Mouse (Mus musculus): Measurements from ENCODE around the gene Zfp536. TPM values are rescaled to one million over a fixed set of nuclear protein-coding genes. Genes with fewer than 3 reads are reported as not detected.

Gene Zfp536
- polyA plus RNA-seq, 1 experiment from 2014 or later = 4.3 TPM

GRCm38 (mm10) chr7:37548805-37549204 lies 224.6 kb downstream of the Zfp536 start:
- no peaks in the 10 kb centered on the region for H3K36me3 ChIP-seq
- no peaks in the 10 kb centered on the region for H3K27me3 ChIP-seq (replicated peaks)
- H3K4me2 ChIP-seq = no peak overlapping the region
- H3K9ac ChIP-seq = no peak overlapping the region
- 62% methylated on average over 15 of the region's 15 CpGs for WGBS
- no peaks in the 10 kb centered on the region for H3K9me3 ChIP-seq
- no peaks in the 10 kb centered on the region for H3K4me1 ChIP-seq
- ATAC-seq (ENCODE audit: extremely low read depth, insufficient number of reproducible peaks, low FRiP score, low TSS enrichment) = no peak
- H3K27ac ChIP-seq (replicated peaks) = no peak overlapping the region
- H3K4me3 ChIP-seq = no peak overlapping the region

- H3K4me1 ChIP-seq = no peaks in the 10 kb centered on the region
- no peaks in the 10 kb centered on the region for H3K9me3 ChIP-seq
- WGBS = 43% methylated on average over 6 of the region's 6 CpGs
- no peaks in the 10 kb centered on the region for H3K27me3 ChIP-seq (replicated peaks)
- ATAC-seq (ENCODE audit: extremely low read depth, insufficient number of reproducible peaks, low FRiP score, low TSS enrichment) = no peak
- H3K27ac ChIP-seq (replicated peaks) = no peak overlapping the region
- no peaks in the 10 kb centered on the region for H3K36me3 ChIP-seq
- H3K9ac ChIP-seq = no peak overlapping the region
- H3K4me2 ChIP-seq = no peak overlapping the region
- no peak overlapping the region for H3K4me3 ChIP-seq
Observed at GRCm38 (mm10) chr7:37544011-37544410, 229.4 kb downstream of the Zfp536 start.

- H3K9ac ChIP-seq = no peak overlapping the region
- no peak overlapping the region for H3K27ac ChIP-seq (replicated peaks)
- H3K4me2 ChIP-seq = no peak overlapping the region
- WGBS = 77% methylated on average over 7 of the region's 7 CpGs
- H3K4me3 ChIP-seq = no peak overlapping the region
- H3K4me1 ChIP-seq = no peaks in the 10 kb centered on the region
- no peaks in the 10 kb centered on the region for H3K36me3 ChIP-seq
- no peaks in the 10 kb centered on the region for H3K9me3 ChIP-seq
- H3K27me3 ChIP-seq (replicated peaks) = no peaks in the 10 kb centered on the region
- no peak for ATAC-seq (ENCODE audit: extremely low read depth, insufficient number of reproducible peaks, low FRiP score, low TSS enrichment)
Observed at GRCm38 (mm10) chr7:37542951-37543350, 230.5 kb downstream of the Zfp536 start.

- H3K9me3 ChIP-seq = no peaks in the 10 kb centered on the region
- no peak overlapping the region for H3K27ac ChIP-seq (replicated peaks)
- no peak overlapping the region for H3K9ac ChIP-seq
- WGBS = 73% methylated on average over 2 of the region's 2 CpGs
- no peaks in the 10 kb centered on the region for H3K27me3 ChIP-seq (replicated peaks)
- H3K4me2 ChIP-seq = no peak overlapping the region
- ATAC-seq (ENCODE audit: extremely low read depth, insufficient number of reproducible peaks, low FRiP score, low TSS enrichment) = no peak
- 0 out of 2 replicates have a peak, but pooled peaks cover 4% of the 10 kb centered on the region for H3K4me1 ChIP-seq
- no peak overlapping the region for H3K4me3 ChIP-seq
- no peaks in the 10 kb centered on the region for H3K36me3 ChIP-seq
Observed at GRCm38 (mm10) chr7:37531166-37531565, 242.3 kb downstream of the Zfp536 start.

- H3K9me3 ChIP-seq = no peaks in the 10 kb centered on the region
- H3K27me3 ChIP-seq (replicated peaks) = no peaks in the 10 kb centered on the region
- no peaks in the 10 kb centered on the region for H3K4me1 ChIP-seq
- H3K4me2 ChIP-seq = no peak overlapping the region
- WGBS = 80% methylated on average over 9 of the region's 9 CpGs
- no peak for ATAC-seq (ENCODE audit: extremely low read depth, insufficient number of reproducible peaks, low FRiP score, low TSS enrichment)
- H3K27ac ChIP-seq (replicated peaks) = no peak overlapping the region
- H3K36me3 ChIP-seq = no peaks in the 10 kb centered on the region
- H3K9ac ChIP-seq = no peak overlapping the region
- H3K4me3 ChIP-seq = no peak overlapping the region
Observed at GRCm38 (mm10) chr7:37528311-37528710, 245.1 kb downstream of the Zfp536 start.

- no peak overlapping the region for H3K27ac ChIP-seq (replicated peaks)
- no peaks in the 10 kb centered on the region for H3K4me1 ChIP-seq
- H3K4me2 ChIP-seq = no peak overlapping the region
- no peaks in the 10 kb centered on the region for H3K27me3 ChIP-seq (replicated peaks)
- WGBS = 68% methylated on average over 2 of the region's 2 CpGs
- no peak overlapping the region for H3K9ac ChIP-seq
- no peaks in the 10 kb centered on the region for H3K9me3 ChIP-seq
- H3K36me3 ChIP-seq = no peaks in the 10 kb centered on the region
- H3K4me3 ChIP-seq = no peak overlapping the region
- no peak for ATAC-seq (ENCODE audit: extremely low read depth, insufficient number of reproducible peaks, low FRiP score, low TSS enrichment)
Observed at GRCm38 (mm10) chr7:37527890-37528289, 245.6 kb downstream of the Zfp536 start.

- no peaks in the 10 kb centered on the region; the same call in 1 of the 2 replicates for H3K4me1 ChIP-seq
- WGBS = 49% methylated on average over 2 of the region's 2 CpGs
- no peaks in the 10 kb centered on the region for H3K36me3 ChIP-seq
- H3K27ac ChIP-seq (replicated peaks) = no peak overlapping the region
- no peak overlapping the region for H3K9ac ChIP-seq
- no peak for ATAC-seq (ENCODE audit: extremely low read depth, insufficient number of reproducible peaks, low FRiP score, low TSS enrichment)
- H3K9me3 ChIP-seq = no peaks in the 10 kb centered on the region
- no peak overlapping the region for H3K4me3 ChIP-seq
- H3K4me2 ChIP-seq = no peak overlapping the region
- H3K27me3 ChIP-seq (replicated peaks) = no peaks in the 10 kb centered on the region
Observed at GRCm38 (mm10) chr7:37521407-37521806, 252.0 kb downstream of the Zfp536 start.

- H3K27ac ChIP-seq (replicated peaks) = no peak overlapping the region
- WGBS = 71% methylated on average over 8 of the region's 8 CpGs
- H3K9ac ChIP-seq = no peak overlapping the region
- H3K36me3 ChIP-seq = no peaks in the 10 kb centered on the region
- H3K4me1 ChIP-seq = peaks cover 6% of the 10 kb centered on the region; the same call in 1 of the 2 replicates
- H3K4me2 ChIP-seq = no peak overlapping the region
- no peak overlapping the region for H3K4me3 ChIP-seq
- H3K9me3 ChIP-seq = no peaks in the 10 kb centered on the region
- peaks cover 7% of the 10 kb centered on the region; the same call in 1 of the 2 replicates for H3K27me3 ChIP-seq (replicated peaks)
- ATAC-seq (ENCODE audit: extremely low read depth, insufficient number of reproducible peaks, low FRiP score, low TSS enrichment) = no peak
Observed at GRCm38 (mm10) chr7:37510933-37511675, 262.3 kb downstream of the Zfp536 start.

GRCm38 (mm10) chr7:37509700-37510099 lies 263.7 kb downstream of the Zfp536 start:
- Histone ChIP-seq H3K9ac (no peak overlapping the region), H3K9me3 (no peaks in the 10 kb centered on the region), H3K27me3 (replicated peaks) (peaks cover 7% of the 10 kb centered on the region; the same call in 1 of the 2 replicates), H3K36me3 (no peaks in the 10 kb centered on the region), H3K27ac (replicated peaks) (no peak overlapping the region), H3K4me1 (peaks cover 6% of the 10 kb centered on the region; the same call in 1 of the 2 replicates), H3K4me3 (no peak overlapping the region), H3K4me2 (no peak overlapping the region)
- ATAC-seq (ENCODE audit: extremely low read depth, insufficient number of reproducible peaks, low FRiP score, low TSS enrichment) = no peak
- WGBS = 73% methylated on average over 9 of the region's 9 CpGs

GRCm38 (mm10) chr7:37505548-37505947 lies 267.9 kb downstream of the Zfp536 start:
- 73% methylated on average over 7 of the region's 7 CpGs for WGBS
- no peak for ATAC-seq (ENCODE audit: extremely low read depth, insufficient number of reproducible peaks, low FRiP score, low TSS enrichment)
- Histone ChIP-seq H3K36me3 (no peaks in the 10 kb centered on the region), H3K9me3 (no peaks in the 10 kb centered on the region), H3K27ac (replicated peaks) (no peak overlapping the region), H3K4me2 (no peak overlapping the region), H3K4me1 (no peaks in the 10 kb centered on the region), H3K27me3 (replicated peaks) (0 out of 2 replicates have a peak, but pooled peaks cover under 1% of the 10 kb centered on the region), H3K4me3 (no peak overlapping the region), H3K9ac (no peak overlapping the region)

- Histone ChIP-seq H3K9me3 (no peaks in the 10 kb centered on the region), H3K36me3 (no peaks in the 10 kb centered on the region), H3K27me3 (replicated peaks) (no peaks in the 10 kb centered on the region), H3K27ac (replicated peaks) (no peak overlapping the region), H3K4me2 (no peak overlapping the region), H3K9ac (no peak overlapping the region), H3K4me1 (no peaks in the 10 kb centered on the region), H3K4me3 (no peak overlapping the region)
- no peak for ATAC-seq (ENCODE audit: extremely low read depth, insufficient number of reproducible peaks, low FRiP score, low TSS enrichment)
- WGBS = 80% methylated on average over 11 of the region's 11 CpGs
Observed at GRCm38 (mm10) chr7:37505096-37505495, 268.3 kb downstream of the Zfp536 start.

GRCm38 (mm10) chr7:37498881-37499280 lies 274.6 kb downstream of the Zfp536 start:
- no peaks in the 10 kb centered on the region for H3K9me3 ChIP-seq
- no peaks in the 10 kb centered on the region for H3K4me1 ChIP-seq
- H3K4me3 ChIP-seq = no peak overlapping the region
- no peak for ATAC-seq (ENCODE audit: extremely low read depth, insufficient number of reproducible peaks, low FRiP score, low TSS enrichment)
- no peaks in the 10 kb centered on the region for H3K36me3 ChIP-seq
- H3K4me2 ChIP-seq = no peak overlapping the region
- H3K27ac ChIP-seq (replicated peaks) = no peak overlapping the region
- H3K9ac ChIP-seq = no peak overlapping the region
- WGBS = 64% methylated on average over 5 of the region's 5 CpGs
- no peaks in the 10 kb centered on the region for H3K27me3 ChIP-seq (replicated peaks)
